Mouse (Mus musculus) testis, adult 2 months (tissue): ENCODE data around the gene Adamts12. TPM values are rescaled to one million over a fixed set of nuclear protein-coding genes. Genes with fewer than 3 reads are reported as not detected.

Experiments used
- H3K27ac ChIP-seq: fragments of 200-500 bp; 2 replicates; pipeline ENCODE4 v1.5.1; 2012; ENCODE audit warnings: low read depth, low read length; ENCODE audit not compliant: control insufficient read depth, insufficient read depth
- H3K27me3 ChIP-seq: fragments of 200-500 bp; 2 replicates; pipeline ENCODE4 v1.6.1; 2012; ENCODE audit warnings: mild to moderate bottlenecking, low read length, moderate library complexity; ENCODE audit not compliant: control insufficient read depth, insufficient read depth
- H3K36me3 ChIP-seq: fragments of 200-500 bp; 2 replicates; pipeline ENCODE4 v1.6.1; 2012; ENCODE audit warnings: mild to moderate bottlenecking, low read length; ENCODE audit not compliant: control insufficient read depth, insufficient read depth
- H3K4me1 ChIP-seq: fragments of 200-500 bp; 2 replicates; pipeline ENCODE4 v1.6.1; 2012; ENCODE audit warnings: low read length; ENCODE audit not compliant: control insufficient read depth, insufficient read depth
- H3K4me3 ChIP-seq: fragments of 200-500 bp; 2 replicates; pipeline ENCODE4 v1.5.1; 2012; ENCODE audit warnings: low read depth, mild to moderate bottlenecking, low read length, moderate library complexity, mixed read lengths; ENCODE audit not compliant: control insufficient read depth
- CTCF ChIP-seq: fragments of 200-500 bp; IDR thresholded peaks from 2 replicates; pipeline ENCODE4 v1.5.1; 2012; ENCODE audit warnings: low read depth, mild to moderate bottlenecking, inconsistent platforms, low read length, moderate library complexity; ENCODE audit not compliant: control insufficient read depth, insufficient read depth, insufficient replicate concordance
- POLR2A ChIP-seq: fragments of 200-500 bp; IDR thresholded peaks from 2 replicates; pipeline ENCODE4 v1.6.1; 2012; ENCODE audit warnings: low read depth, mild to moderate bottlenecking, inconsistent platforms, low read length, moderate library complexity; ENCODE audit not compliant: control insufficient read depth
- polyA plus RNA-seq: library from polyadenylated mRNA; depleted of rRNA; stranded (reverse); fragments of >200 nt; gene quantifications from 2 replicates; pipeline ENCODE4 v1.2.3, GENCODE M21; 2012

The Adamts12 gene
- polyA plus RNA-seq, 1 experiment, result 0.26 TPM

- H3K4me3 ChIP-seq, result no peak overlapping the region
- no peak for TF ChIP-seq POLR2A
- TF ChIP-seq CTCF, result no peak
- H3K4me1 ChIP-seq, result no peaks in the 10 kb centered on the region
- no peaks in the 10 kb centered on the region for H3K36me3 ChIP-seq
- no peak overlapping the region for H3K27ac ChIP-seq
- H3K27me3 ChIP-seq, result no peaks in the 10 kb centered on the region
Observed at GRCm38 (mm10) chr15:11083678-11084077, 19.1 kb downstream of the Adamts12 start.

GRCm38 (mm10) chr15:11084241-11084992 is 19.8 kb downstream of the Adamts12 start:
- Histone ChIP-seq H3K4me3 (no peak overlapping the region), H3K27me3 (no peaks in the 10 kb centered on the region), H3K27ac (no peak overlapping the region), H3K4me1 (no peaks in the 10 kb centered on the region), H3K36me3 (no peaks in the 10 kb centered on the region)
- TF ChIP-seq CTCF (no peak), POLR2A (no peak)

- Histone ChIP-seq H3K27me3 (no peaks in the 10 kb centered on the region), H3K4me1 (no peaks in the 10 kb centered on the region), H3K4me3 (no peak overlapping the region), H3K27ac (no peak overlapping the region), H3K36me3 (no peaks in the 10 kb centered on the region)
- no peak for TF ChIP-seq CTCF
- TF ChIP-seq POLR2A, result no peak
Observed at GRCm38 (mm10) chr15:11084993-11085365, 20.4 kb downstream of the Adamts12 start.

DNA sequence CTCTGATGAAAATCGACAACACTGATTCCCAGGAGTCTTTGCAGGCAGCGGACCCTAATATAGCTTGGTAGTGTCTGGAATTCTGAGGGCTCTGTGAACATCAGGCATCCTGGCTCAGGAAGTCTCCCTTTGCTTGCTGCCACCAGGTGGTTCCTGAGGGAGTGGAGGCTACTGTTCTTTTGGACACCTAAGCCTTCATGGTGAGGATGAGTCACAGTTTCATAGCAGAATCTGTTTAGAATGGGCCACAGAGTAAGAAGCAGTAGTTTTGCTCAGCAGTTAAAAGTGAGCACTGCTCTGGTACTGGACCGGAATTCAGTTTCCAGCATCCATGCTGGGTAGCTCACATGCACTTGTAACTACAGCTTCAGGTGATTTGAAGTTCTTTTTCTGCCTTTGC is 24.9 kb downstream of the Adamts12 start:
- H3K36me3 ChIP-seq, result no peaks in the 10 kb centered on the region
- H3K27me3 ChIP-seq, result no peaks in the 10 kb centered on the region
- no peaks in the 10 kb centered on the region for H3K4me1 ChIP-seq
- no peak overlapping the region for H3K4me3 ChIP-seq
- no peak overlapping the region for H3K27ac ChIP-seq
- TF ChIP-seq POLR2A (no peak), CTCF (no peak)

DNA sequence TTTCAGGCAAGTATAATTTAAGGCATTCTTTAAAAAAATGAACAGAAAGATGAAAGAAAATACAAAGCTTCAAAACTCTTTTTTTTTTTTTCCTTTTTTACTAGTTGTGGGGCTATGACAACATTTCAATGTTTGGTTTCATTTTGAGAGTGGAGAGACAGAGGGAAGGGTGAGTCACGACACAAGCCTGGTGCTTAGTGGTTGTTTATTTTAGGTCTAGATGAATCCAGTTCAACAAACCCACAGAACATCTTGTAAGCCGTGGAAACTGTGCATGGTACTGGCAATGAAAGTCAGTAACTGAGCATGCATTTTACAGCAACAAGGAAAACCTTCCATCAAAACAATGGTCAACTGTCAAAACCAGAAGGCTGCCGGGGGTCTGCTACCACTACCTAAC is 31.0 kb downstream of the Adamts12 start:
- no peaks in the 10 kb centered on the region for H3K4me1 ChIP-seq
- H3K27me3 ChIP-seq, result no peaks in the 10 kb centered on the region
- no peaks in the 10 kb centered on the region for H3K36me3 ChIP-seq
- no peak overlapping the region for H3K27ac ChIP-seq
- no peak overlapping the region for H3K4me3 ChIP-seq
- TF ChIP-seq CTCF (no peak), POLR2A (no peak)

GRCm38 (mm10) chr15:11097967-11098702 is 33.5 kb downstream of the Adamts12 start:
- Histone ChIP-seq H3K36me3 (no peaks in the 10 kb centered on the region), H3K27me3 (no peaks in the 10 kb centered on the region), H3K27ac (no peak overlapping the region), H3K4me1 (no peaks in the 10 kb centered on the region), H3K4me3 (no peak overlapping the region)
- no peak for TF ChIP-seq CTCF
- TF ChIP-seq POLR2A, result no peak

GRCm38 (mm10) chr15:11098940-11099339 is 34.4 kb downstream of the Adamts12 start:
- H3K36me3 ChIP-seq, result no peaks in the 10 kb centered on the region
- no peaks in the 10 kb centered on the region for H3K4me1 ChIP-seq
- H3K27ac ChIP-seq, result no peak overlapping the region
- H3K27me3 ChIP-seq, result no peaks in the 10 kb centered on the region
- no peak overlapping the region for H3K4me3 ChIP-seq
- no peak for TF ChIP-seq POLR2A
- TF ChIP-seq CTCF, result no peak
